In the genomic region with DNA sequence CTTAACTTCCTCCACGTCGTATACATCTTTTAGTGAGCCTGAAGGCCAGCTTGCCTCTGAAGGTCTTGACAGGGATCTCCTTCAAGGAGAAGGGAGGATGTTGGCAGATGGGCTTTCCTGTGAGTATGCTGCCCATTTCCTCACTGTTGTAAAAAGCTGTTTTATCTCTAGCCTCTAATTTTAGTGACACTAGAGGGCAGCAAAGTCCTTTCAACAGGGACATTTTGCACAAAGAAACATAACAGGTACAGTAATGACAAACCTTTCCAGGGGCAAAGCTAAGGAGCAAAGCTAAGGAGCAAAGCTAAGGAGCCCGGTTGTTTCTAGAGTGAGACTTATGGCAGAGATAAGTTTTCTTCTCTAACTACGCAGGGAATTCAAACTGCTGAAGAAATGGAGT, we compare ENCODE assay signal across 8 mouse cellular contexts. TPM values are rescaled to one million over a fixed set of nuclear protein-coding genes. Genes with fewer than 3 reads are reported as not detected.
A peak's percentile ranks its signal among the peaks of the same experiment; 100 is the strongest.
DNase-seq lines count a peak whose midpoint lies in the region; ATAC-seq and TF ChIP-seq lines count a peak whose summit lies in the region.

No protein-coding gene starts in this region.

- no peak for DNase-seq in gastrocnemius, adult 2 months
- no peak for DNase-seq in gastrocnemius, postnatal 10 days
- DNase-seq in ovary, postnatal 14 days (ENCODE audit: low spot score) = peak; percentile 11
- no peak for DNase-seq in ovary, postnatal 10 days (ENCODE audit: low spot score)
- DNase-seq in embryo, embryonic 10.5 days (ENCODE audit: low spot score) = peak; percentile 81
- DNase-seq in lung, postnatal 36 days = peak; percentile 48
- no peak for DNase-seq in adrenal gland, adult 8-10 months

- no peak for ATAC-seq in erythroid progenitor cell, adult 5-6 weeks (replicated peaks; ENCODE audit: low FRiP score, poor library complexity, severe bottlenecking)

- peak; percentile 55 for TF ChIP-seq CTCF in gastrocnemius, adult 2 months (IDR thresholded peaks at IDR 0.05)

- intact Hi-C loops in gastrocnemius, adult 2 months (cut with DNase I) = no loop called here

- H3K4me3 ChIP-seq in gastrocnemius, adult 2 months = no peak overlapping the region

- H3K27ac ChIP-seq in gastrocnemius, adult 2 months = no peak overlapping the region

RNA-seq across cellular contexts. Expression of gene Kbtbd8, which starts 59.0 kb away (rescaled TPM):
- total RNA-seq in gastrocnemius, adult 2 months (2021) = 1 to 10 TPM; 4.5 to 4.7 TPM
- under 1 TPM; 0.52 to 0.70 TPM for total RNA-seq in gastrocnemius, postnatal 10 days (2021)
- total RNA-seq in adrenal gland, adult 8-10 months (2022) = 1 to 10 TPM; 2.1 to 3.9 (median 3.1) TPM
- total RNA-seq in erythroid progenitor cell, adult 5-6 weeks (2015; ENCODE audit: low replicate concordance) = 0.72 and 0.84 TPM in 2 replicates
- total RNA-seq in erythroid progenitor cell, adult 5-6 weeks (2017; ENCODE audit: low replicate concordance) = 1.7 and 3.9 TPM in 2 replicates

Comparison
In these comparisons a context has a peak if more than half of its experiments do, and no peak if none do; other contexts are left out.
1. DNase-seq: peak in ovary, postnatal 14 days (single experiment), embryo, embryonic 10.5 days (single experiment) and lung, postnatal 36 days (single experiment); none in gastrocnemius, adult 2 months (single experiment), gastrocnemius, postnatal 10 days (single experiment), ovary, postnatal 10 days (single experiment) and adrenal gland, adult 8-10 months (single experiment).